Mouse (Mus musculus): ENCODE results near the gene 1700016H13Rik. TPM values are rescaled to one million over a fixed set of nuclear protein-coding genes. Genes with fewer than 3 reads are reported as not detected.

The 1700016H13Rik gene
- polyA plus RNA-seq, 1 experiment from 2014 or later, result not detected

GRCm38 (mm10) chr5:103677894-103678293 is 22.1 kb upstream of the 1700016H13Rik start:
- H3K4me3 ChIP-seq (ENCODE audit: low read depth, low read length), result no peak overlapping the region
- H3K27ac ChIP-seq (ENCODE audit: low read depth, low read length), result no peak overlapping the region
- H3K9ac ChIP-seq (replicated peaks; ENCODE audit: low read depth, low read length), result no peak overlapping the region
- no peaks in the 10 kb centered on the region for H3K4me1 ChIP-seq (ENCODE audit: control insufficient read depth, insufficient read depth, low read length)
- no peaks in the 10 kb centered on the region for H3K27me3 ChIP-seq (ENCODE audit: control insufficient read depth, insufficient read depth, low read length)
- no peaks in the 10 kb centered on the region for H3K36me3 ChIP-seq (ENCODE audit: control insufficient read depth, insufficient read depth, low read length)
- ATAC-seq (ENCODE audit: low read depth), result no peak
- no peaks in the 10 kb centered on the region for H3K9me3 ChIP-seq (ENCODE audit: control insufficient read depth, low read length)
- 83% methylated on average over 6 of the region's 6 CpGs for WGBS
- no peak overlapping the region for H3K4me2 ChIP-seq (ENCODE audit: low read depth, low read length)

- Histone ChIP-seq H3K27me3 (ENCODE audit: control insufficient read depth, insufficient read depth, low read length) (no peaks in the 10 kb centered on the region; the same call in 1 of the 2 replicates), H3K27ac (ENCODE audit: low read depth, low read length) (no peak overlapping the region), H3K36me3 (ENCODE audit: control insufficient read depth, insufficient read depth, low read length) (no peaks in the 10 kb centered on the region), H3K4me3 (ENCODE audit: low read depth, low read length) (no peak overlapping the region), H3K4me1 (ENCODE audit: control insufficient read depth, insufficient read depth, low read length) (no peaks in the 10 kb centered on the region), H3K4me2 (ENCODE audit: low read depth, low read length) (no peak overlapping the region), H3K9me3 (ENCODE audit: control insufficient read depth, low read length) (no peaks in the 10 kb centered on the region), H3K9ac (replicated peaks; ENCODE audit: low read depth, low read length) (no peak overlapping the region)
- ATAC-seq (ENCODE audit: low read depth), result no peak
- 88% methylated on average over 6 of the region's 6 CpGs for WGBS
These were observed 20.6 kb upstream of the 1700016H13Rik start for GRCm38 (mm10) chr5:103676289-103676881.

GRCm38 (mm10) chr5:103674482-103674881 is 18.7 kb upstream of the 1700016H13Rik start:
- no peaks in the 10 kb centered on the region for H3K36me3 ChIP-seq (ENCODE audit: control insufficient read depth, insufficient read depth, low read length)
- no peaks in the 10 kb centered on the region; the same call in 1 of the 2 replicates for H3K27me3 ChIP-seq (ENCODE audit: control insufficient read depth, insufficient read depth, low read length)
- no peak overlapping the region for H3K4me3 ChIP-seq (ENCODE audit: low read depth, low read length)
- H3K27ac ChIP-seq (ENCODE audit: low read depth, low read length), result no peak overlapping the region
- H3K9ac ChIP-seq (replicated peaks; ENCODE audit: low read depth, low read length), result no peak overlapping the region
- no peak overlapping the region for H3K4me2 ChIP-seq (ENCODE audit: low read depth, low read length)
- WGBS, result 45% methylated on average over 6 of the region's 6 CpGs
- no peak for ATAC-seq (ENCODE audit: low read depth)
- H3K4me1 ChIP-seq (ENCODE audit: control insufficient read depth, insufficient read depth, low read length), result no peaks in the 10 kb centered on the region
- no peaks in the 10 kb centered on the region for H3K9me3 ChIP-seq (ENCODE audit: control insufficient read depth, low read length)

- no peak for ATAC-seq (ENCODE audit: low read depth)
- H3K4me1 ChIP-seq (ENCODE audit: control insufficient read depth, insufficient read depth, low read length), result no peaks in the 10 kb centered on the region
- no peak overlapping the region for H3K9ac ChIP-seq (replicated peaks; ENCODE audit: low read depth, low read length)
- no peak overlapping the region for H3K4me3 ChIP-seq (ENCODE audit: low read depth, low read length)
- WGBS, result 89% methylated on average over 4 of the region's 4 CpGs
- no peak overlapping the region for H3K27ac ChIP-seq (ENCODE audit: low read depth, low read length)
- H3K4me2 ChIP-seq (ENCODE audit: low read depth, low read length), result no peak overlapping the region
- H3K27me3 ChIP-seq (ENCODE audit: control insufficient read depth, insufficient read depth, low read length), result no peaks in the 10 kb centered on the region; the same call in 1 of the 2 replicates
- H3K36me3 ChIP-seq (ENCODE audit: control insufficient read depth, insufficient read depth, low read length), result no peaks in the 10 kb centered on the region
- no peaks in the 10 kb centered on the region for H3K9me3 ChIP-seq (ENCODE audit: control insufficient read depth, low read length)
These were observed 17.8 kb upstream of the 1700016H13Rik start for GRCm38 (mm10) chr5:103673611-103674010.

- Histone ChIP-seq H3K9me3 (ENCODE audit: control insufficient read depth, low read length) (no peaks in the 10 kb centered on the region), H3K27me3 (ENCODE audit: control insufficient read depth, insufficient read depth, low read length) (no peaks in the 10 kb centered on the region; the same call in 1 of the 2 replicates), H3K36me3 (ENCODE audit: control insufficient read depth, insufficient read depth, low read length) (no peaks in the 10 kb centered on the region), H3K4me1 (ENCODE audit: control insufficient read depth, insufficient read depth, low read length) (no peaks in the 10 kb centered on the region), H3K9ac (replicated peaks; ENCODE audit: low read depth, low read length) (no peak overlapping the region), H3K4me3 (ENCODE audit: low read depth, low read length) (no peak overlapping the region), H3K27ac (ENCODE audit: low read depth, low read length) (no peak overlapping the region), H3K4me2 (ENCODE audit: low read depth, low read length) (no peak overlapping the region)
- no peak for ATAC-seq (ENCODE audit: low read depth)
- 68% methylated on average over 3 of the region's 3 CpGs for WGBS
These were observed 16.0 kb upstream of the 1700016H13Rik start for GRCm38 (mm10) chr5:103671858-103672257.

- H3K4me2 ChIP-seq (ENCODE audit: low read depth, low read length), result no peak overlapping the region
- no peaks in the 10 kb centered on the region for H3K36me3 ChIP-seq (ENCODE audit: control insufficient read depth, insufficient read depth, low read length)
- H3K9ac ChIP-seq (replicated peaks; ENCODE audit: low read depth, low read length), result no peak overlapping the region
- H3K4me1 ChIP-seq (ENCODE audit: control insufficient read depth, insufficient read depth, low read length), result no peaks in the 10 kb centered on the region
- H3K27me3 ChIP-seq (ENCODE audit: control insufficient read depth, insufficient read depth, low read length), result no peaks in the 10 kb centered on the region
- no peaks in the 10 kb centered on the region for H3K9me3 ChIP-seq (ENCODE audit: control insufficient read depth, low read length)
- H3K4me3 ChIP-seq (ENCODE audit: low read depth, low read length), result no peak overlapping the region
- ATAC-seq (ENCODE audit: low read depth), result no peak
- 69% methylated on average over 2 of the region's 2 CpGs for WGBS
- H3K27ac ChIP-seq (ENCODE audit: low read depth, low read length), result no peak overlapping the region
These were observed 10.1 kb upstream of the 1700016H13Rik start for GRCm38 (mm10) chr5:103665876-103666275.

GRCm38 (mm10) chr5:103664932-103665331 is 9.1 kb upstream of the 1700016H13Rik start:
- no peaks in the 10 kb centered on the region for H3K4me1 ChIP-seq (ENCODE audit: control insufficient read depth, insufficient read depth, low read length)
- no peak overlapping the region for H3K27ac ChIP-seq (ENCODE audit: low read depth, low read length)
- H3K27me3 ChIP-seq (ENCODE audit: control insufficient read depth, insufficient read depth, low read length), result no peaks in the 10 kb centered on the region
- H3K4me2 ChIP-seq (ENCODE audit: low read depth, low read length), result no peak overlapping the region
- no peak overlapping the region for H3K4me3 ChIP-seq (ENCODE audit: low read depth, low read length)
- WGBS, result 66% methylated on average over 9 of the region's 9 CpGs
- H3K9me3 ChIP-seq (ENCODE audit: control insufficient read depth, low read length), result no peaks in the 10 kb centered on the region
- no peak overlapping the region for H3K9ac ChIP-seq (replicated peaks; ENCODE audit: low read depth, low read length)
- no peak for ATAC-seq (ENCODE audit: low read depth)
- H3K36me3 ChIP-seq (ENCODE audit: control insufficient read depth, insufficient read depth, low read length), result no peaks in the 10 kb centered on the region

- Histone ChIP-seq H3K9ac (replicated peaks; ENCODE audit: low read depth, low read length) (no peak overlapping the region), H3K27me3 (ENCODE audit: control insufficient read depth, insufficient read depth, low read length) (no peaks in the 10 kb centered on the region), H3K36me3 (ENCODE audit: control insufficient read depth, insufficient read depth, low read length) (no peaks in the 10 kb centered on the region), H3K9me3 (ENCODE audit: control insufficient read depth, low read length) (no peaks in the 10 kb centered on the region), H3K27ac (ENCODE audit: low read depth, low read length) (no peak overlapping the region), H3K4me3 (ENCODE audit: low read depth, low read length) (no peak overlapping the region), H3K4me1 (ENCODE audit: control insufficient read depth, insufficient read depth, low read length) (no peaks in the 10 kb centered on the region), H3K4me2 (ENCODE audit: low read depth, low read length) (no peak overlapping the region)
- no peak for ATAC-seq (ENCODE audit: low read depth)
- WGBS, result 36% methylated on average over 3 of the region's 3 CpGs
These were observed 3.8 kb upstream of the 1700016H13Rik start for GRCm38 (mm10) chr5:103659571-103659970.

- no peaks in the 10 kb centered on the region for H3K36me3 ChIP-seq (ENCODE audit: control insufficient read depth, insufficient read depth, low read length)
- H3K9ac ChIP-seq (replicated peaks; ENCODE audit: low read depth, low read length), result no peak overlapping the region
- no peak overlapping the region for H3K4me3 ChIP-seq (ENCODE audit: low read depth, low read length)
- 74% methylated on average over 5 of the region's 5 CpGs for WGBS
- no peaks in the 10 kb centered on the region for H3K9me3 ChIP-seq (ENCODE audit: control insufficient read depth, low read length)
- no peaks in the 10 kb centered on the region for H3K4me1 ChIP-seq (ENCODE audit: control insufficient read depth, insufficient read depth, low read length)
- H3K27me3 ChIP-seq (ENCODE audit: control insufficient read depth, insufficient read depth, low read length), result no peaks in the 10 kb centered on the region
- ATAC-seq (ENCODE audit: low read depth), result no peak
- H3K27ac ChIP-seq (ENCODE audit: low read depth, low read length), result no peak overlapping the region
- H3K4me2 ChIP-seq (ENCODE audit: low read depth, low read length), result no peak overlapping the region
These were observed 3.1 kb upstream of the 1700016H13Rik start for GRCm38 (mm10) chr5:103658921-103659320.

Measured in neural tube, embryonic 14.5 days (tissue).